Mouse (Mus musculus) liver, adult 2 months (tissue): Measurements from ENCODE around the gene Slc23a2.

Source experiments
- CTCF ChIP-seq: fragments of 200-500 bp; IDR thresholded peaks from 2 replicates; pipeline ENCODE4 v1.5.1; 2011; ENCODE audit warnings: low read depth, low read length, control low read depth
- POLR2A ChIP-seq: fragments of 200-500 bp; IDR thresholded peaks from 2 replicates; pipeline ENCODE4 v1.6.1; 2011; ENCODE audit warnings: low read length, control low read depth; ENCODE audit not compliant: insufficient read depth; ENCODE audit errors: extremely low read depth

- no peak for TF ChIP-seq CTCF
- TF ChIP-seq POLR2A, result no peak
Observed at GRCm38 (mm10) chr2:132115936-132116335, 29.0 kb downstream of the Slc23a2 start.
